Mouse (Mus musculus): ENCODE results near the gene Gpatch1. TPM values are rescaled to one million over a fixed set of nuclear protein-coding genes. Genes with fewer than 3 reads are reported as not detected.
A peak's percentile ranks its signal among the peaks of the same experiment; 100 is the strongest.
"Not testable (repeated sequence)": the region's sequence is repeated elsewhere in the genome, so short reads cannot be mapped to it uniquely, and the experiment has no call there.

The Gpatch1 gene
- total RNA-seq, 1 experiment from 2014 or later: 14.0 TPM

DNA sequence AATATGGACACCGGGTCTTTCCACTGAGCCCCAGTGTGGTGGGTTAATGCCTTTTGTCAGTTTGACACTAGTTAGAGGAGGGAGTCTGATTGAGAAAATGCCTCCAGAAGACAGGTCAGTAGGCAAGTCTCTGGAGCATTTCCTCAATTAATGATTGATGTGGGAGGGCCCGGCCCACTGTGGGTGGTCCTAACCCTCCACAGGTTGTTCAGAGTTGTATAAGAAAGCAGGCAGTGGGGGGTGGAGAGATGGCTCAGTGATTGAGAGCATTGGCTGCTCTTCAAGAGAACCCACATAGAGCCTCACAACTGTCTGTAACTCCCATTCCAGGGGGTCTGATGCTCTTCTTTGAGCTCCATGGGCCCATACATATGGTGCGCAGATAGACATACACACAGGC, 13.3 kb upstream of the Gpatch1 start:
- no peak for DNase-seq

DNA sequence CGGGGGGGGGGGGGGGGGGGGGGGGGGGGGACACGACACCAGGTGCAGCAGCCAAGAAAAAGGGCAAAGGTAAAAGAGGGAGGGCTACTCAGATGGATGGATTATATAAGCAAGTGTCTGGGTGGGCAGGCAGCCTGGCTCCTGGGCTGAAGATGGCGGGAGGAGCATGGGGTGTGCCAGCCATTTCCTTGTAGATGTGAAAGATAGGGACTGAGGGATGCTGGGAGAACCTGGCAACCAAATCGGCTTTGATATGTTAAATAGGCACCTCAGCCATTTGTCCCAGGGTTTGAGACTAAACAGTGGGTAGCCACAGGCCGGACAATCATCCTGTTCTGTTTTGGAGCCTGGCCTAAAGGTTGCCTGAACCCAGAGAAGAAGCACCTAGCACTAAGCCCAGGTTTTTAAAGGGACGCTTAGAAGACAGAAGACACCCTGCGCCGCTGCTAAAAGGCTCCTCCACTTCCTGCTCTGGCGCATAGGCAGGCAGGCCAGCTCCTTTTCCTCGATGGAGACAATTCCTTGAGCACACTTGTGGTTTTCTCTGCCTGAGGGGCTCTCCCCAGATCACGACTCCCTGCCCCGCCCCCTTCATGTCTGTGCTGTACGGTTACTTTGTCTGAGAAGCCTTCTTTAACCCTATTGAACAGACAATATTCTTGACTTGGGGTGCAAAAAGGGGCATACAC, 4.6 kb upstream of the Gpatch1 start:
- no peak for DNase-seq

DNA sequence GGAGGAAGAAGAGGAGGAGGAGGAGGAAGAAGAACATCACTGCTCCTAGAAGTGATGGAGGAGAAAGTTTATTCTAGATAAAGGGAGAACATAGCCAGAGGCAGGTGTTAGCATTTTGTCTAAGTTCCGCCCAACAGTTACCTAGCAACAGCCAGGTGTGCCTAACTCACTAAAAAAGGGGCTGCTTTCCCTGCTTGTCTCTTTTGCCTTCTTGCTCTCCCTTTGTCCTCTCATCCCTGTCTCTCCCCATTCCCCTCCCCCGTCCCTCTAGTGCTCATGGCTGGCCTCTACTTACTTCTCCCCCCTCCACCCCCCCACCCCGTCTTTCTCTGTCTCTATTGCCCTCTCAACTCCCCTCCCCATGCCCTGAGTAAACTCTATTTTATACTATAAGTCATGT, 3.9 kb upstream of the Gpatch1 start:
- no peak for DNase-seq

DNA sequence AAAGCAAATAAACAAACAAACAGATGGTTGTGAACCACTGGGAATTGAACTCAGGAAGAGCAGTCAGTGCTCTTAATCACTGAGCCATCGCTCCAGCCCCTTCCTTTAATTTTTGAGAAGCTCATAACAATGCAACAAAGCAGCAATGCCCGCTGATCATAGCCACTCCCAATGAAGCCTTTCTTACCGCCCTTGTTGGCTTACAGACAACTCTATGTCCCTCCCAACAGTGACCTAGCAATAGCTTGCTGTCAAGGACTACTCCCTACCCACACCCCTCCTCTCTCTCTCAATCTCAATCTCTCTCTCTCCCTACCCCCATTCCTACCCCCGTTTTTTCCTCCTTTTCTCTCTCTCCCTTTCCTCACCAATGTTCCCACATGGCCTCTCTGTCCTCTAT, 1.5 kb upstream of the Gpatch1 start:
- peak; percentile 69 for DNase-seq

DNA sequence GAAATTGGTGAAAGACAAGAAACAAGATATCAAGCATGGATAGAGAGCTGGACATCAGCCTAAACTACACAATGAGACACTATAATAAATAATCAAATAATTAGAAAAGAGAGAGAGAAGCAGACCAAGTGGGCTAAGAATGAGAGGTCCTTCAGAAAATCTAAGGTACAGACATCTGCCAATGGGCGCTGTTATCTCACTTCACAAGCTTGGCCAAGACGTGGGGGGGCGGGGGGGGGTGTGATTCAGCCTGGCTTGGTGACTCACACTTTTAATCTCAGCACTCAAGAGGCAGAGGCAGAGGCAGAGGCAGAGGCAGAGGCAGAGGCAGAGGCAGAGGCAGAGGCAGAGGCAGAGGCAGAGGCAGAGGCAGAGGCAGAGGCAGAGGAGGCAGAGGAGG, 981 bp upstream of the Gpatch1 start:
- DNase-seq: not testable (repeated sequence)

DNA sequence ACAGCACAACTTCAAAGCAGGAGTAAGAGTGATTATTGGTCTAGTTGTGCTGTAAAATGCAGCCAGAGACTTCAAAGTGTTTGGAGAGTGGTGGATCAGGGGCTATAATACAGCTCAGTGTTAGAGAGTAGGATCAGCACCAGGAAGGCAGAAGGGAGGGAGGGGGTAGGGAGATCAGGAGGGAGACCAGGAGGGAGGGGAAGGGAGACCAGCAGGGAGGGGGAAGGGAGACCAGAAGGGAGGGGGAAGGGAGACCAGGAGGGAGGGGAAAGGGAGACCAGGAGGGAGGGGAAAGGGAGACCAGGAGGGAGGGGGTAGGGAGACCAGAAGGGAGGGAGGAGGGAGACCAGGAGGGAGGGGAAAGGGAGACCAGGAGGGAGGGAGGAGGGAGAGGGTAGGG, 4.1 kb downstream of the Gpatch1 start:
- DNase-seq: no peak

DNA sequence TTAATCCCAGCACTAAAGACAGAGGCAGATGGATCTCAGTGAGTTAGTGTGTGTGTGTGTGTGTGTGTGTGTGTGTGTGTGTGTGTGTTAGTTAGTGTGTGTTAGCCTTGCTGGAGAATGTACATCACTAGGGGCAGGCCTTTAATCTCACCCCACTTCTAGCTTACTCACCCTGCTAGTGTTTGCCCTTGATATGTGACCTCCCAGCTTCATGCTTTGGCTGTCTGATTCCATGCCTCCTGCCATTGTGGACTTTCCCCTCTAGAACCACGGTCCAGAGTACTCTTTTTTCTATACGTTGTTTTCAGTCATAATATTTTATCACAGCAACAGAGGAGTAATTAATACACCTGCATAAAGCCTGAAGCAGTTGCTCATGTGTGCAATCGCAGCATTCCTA, 7.0 kb downstream of the Gpatch1 start:
- DNase-seq: no peak

DNA sequence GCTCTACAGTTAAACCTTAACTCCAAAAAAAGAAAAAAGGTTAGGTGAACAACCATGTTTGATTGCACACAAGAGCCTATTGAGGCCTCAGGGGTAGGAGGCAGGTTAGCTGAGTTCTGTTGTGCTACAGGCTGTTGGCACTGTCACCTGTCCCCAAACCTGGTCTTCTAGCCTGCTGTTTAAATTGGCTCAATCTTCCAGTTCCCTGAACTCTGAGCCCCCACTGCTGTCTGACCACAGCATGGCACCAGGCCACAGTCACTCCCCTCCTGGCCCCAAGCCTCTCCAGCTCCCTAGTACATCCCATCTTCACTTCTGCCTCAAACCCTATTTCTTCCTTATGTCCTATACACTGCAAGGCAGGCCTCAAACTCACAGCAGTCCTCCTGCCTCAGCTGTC, 17.4 kb downstream of the Gpatch1 start:
- no peak for DNase-seq

DNA sequence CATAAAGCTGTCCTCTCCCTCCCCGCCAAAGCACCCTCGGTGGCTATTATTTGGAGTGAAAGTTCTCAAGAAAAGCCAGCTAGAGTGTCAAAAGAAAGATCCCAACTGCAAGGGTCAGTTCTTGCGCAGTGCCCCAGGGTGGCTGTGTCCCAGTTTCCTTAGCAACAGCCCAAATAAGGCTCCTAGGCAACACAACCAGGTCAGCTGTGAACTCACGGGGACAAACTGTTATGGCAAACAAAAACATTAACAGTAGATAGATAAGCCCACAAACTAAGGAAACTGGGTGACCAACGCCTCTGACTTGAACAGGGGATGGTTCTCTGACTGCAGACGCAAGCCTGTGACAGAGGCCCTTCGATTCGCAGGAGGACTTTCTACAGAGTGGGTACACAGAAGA, 18.6 kb downstream of the Gpatch1 start:
- DNase-seq: no peak

DNA sequence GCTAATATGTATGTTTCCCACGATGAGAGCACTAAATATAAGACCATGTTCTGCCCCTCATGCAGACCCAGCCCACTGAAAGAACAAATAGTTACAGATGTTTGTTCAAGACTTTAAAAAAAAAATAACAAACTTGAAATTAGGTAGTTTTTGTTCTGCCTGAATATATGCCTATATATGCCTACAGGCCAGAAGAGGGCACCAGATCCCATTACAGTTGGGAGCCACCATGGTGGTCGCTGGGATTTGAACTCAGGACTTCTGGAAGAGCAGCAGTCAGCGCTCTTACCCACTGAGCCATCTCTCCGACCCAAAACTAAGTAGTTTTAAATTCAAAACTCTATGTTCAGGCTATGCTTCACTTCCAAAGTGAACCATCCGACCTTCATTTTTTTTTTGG, 20.4 kb downstream of the Gpatch1 start:
- DNase-seq: no peak

DNA sequence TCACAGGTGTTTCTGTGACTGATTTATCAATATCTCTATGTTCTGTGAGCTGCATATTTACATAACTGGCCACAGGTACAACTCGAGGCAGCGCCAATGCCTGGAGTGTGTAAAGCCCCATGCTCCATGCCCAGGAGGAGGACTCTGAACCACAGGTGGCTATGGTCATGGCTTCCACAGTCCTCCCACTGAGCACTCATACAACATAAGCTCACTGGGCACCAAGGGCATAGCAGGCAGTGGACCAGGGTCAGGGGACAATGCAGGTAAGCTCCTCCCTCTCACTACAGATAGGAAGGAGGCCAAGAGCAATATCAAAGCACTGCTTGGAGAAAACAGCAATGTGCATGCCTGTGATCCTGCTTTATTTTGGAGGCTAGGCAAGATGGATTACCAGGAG, 22.6 kb downstream of the Gpatch1 start:
- no peak for DNase-seq

DNA sequence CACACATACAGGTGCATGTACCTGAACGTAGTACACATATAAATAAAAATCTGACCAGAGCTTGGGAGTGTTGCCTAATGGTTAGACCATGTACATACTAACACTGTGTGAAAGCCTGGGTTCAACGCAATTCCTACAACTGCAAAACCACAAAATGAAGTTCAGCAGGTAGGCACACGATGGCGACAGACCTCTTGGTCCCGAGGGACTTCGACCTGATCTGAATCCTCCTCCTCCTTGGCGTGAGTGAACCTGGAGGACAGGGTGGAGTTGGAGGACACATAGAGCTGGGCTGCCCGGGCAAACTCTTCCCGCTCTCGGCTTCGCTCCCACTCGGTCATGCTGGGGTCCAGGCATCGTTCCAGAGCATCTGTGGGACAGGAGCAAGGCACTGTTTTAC, 24.8 kb downstream of the Gpatch1 start:
- DNase-seq: no peak

DNA sequence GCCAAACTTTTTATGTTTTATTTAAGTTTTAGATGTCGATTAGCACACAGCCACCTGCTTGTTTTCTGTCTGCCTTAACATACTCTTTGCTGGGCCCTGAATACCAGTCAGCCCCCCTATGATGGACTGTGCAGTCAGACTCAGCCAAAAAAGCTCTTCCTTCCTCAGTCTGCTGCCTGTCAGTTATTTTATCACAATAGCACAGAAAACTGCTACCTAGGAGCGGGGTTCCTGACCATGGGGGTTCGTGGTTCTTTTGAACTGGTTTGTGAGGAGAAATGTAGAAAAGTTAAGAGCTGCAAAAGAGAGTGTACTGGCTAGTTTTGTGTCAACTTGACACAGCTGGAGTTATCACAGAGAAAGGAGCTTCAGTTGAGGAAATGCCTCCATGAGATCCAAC, 39.3 kb downstream of the Gpatch1 start:
- DNase-seq: no peak

DNA sequence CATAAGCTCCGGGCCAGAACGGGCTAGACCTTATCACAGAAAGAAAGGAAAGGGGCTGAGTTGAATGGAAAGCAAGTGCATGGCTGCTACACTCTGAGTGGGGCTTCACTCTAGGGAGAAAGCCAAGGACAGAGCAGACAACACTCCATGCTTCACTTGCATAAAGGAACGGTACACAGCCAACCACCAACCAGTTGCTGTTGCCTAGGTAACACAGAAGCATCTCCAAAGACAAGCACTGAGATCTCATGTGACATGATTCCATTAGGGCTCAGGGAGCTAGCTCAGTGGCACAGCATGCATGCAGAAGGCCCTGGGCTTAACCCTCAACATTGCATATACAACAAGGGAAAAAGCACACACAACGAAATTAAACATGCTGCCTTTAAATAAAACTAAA, 40.8 kb downstream of the Gpatch1 start:
- no peak for DNase-seq

DNA sequence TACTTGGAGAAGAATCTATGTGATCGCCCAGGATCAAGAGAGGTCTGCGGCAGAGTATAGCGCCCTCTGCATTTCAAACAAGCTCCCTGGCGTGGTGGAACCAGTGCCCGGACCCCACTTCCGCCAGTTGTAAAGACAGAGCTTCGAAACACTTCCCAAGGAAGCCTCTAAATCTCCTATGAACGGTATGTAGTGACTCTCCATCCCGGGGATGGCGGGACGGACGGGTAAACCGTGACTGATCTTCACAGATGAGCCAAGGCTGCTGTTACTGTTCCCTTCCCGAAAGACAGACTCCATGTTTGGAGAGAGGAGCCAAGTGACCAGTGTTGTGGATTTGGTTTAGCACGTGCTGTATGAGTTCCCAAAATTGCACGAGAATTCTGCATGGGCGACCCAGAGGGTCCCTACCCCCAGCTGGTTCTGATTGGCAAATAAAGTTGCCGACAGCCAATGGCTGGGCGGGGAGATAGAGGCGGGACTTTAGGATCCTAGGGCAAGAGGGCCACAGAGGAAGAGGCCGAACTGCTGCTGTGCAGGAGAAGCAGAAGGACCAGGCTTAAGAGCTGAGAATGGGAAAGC, 48.7 kb downstream of the Gpatch1 start:
- DNase-seq: peak; percentile 69

DNA sequence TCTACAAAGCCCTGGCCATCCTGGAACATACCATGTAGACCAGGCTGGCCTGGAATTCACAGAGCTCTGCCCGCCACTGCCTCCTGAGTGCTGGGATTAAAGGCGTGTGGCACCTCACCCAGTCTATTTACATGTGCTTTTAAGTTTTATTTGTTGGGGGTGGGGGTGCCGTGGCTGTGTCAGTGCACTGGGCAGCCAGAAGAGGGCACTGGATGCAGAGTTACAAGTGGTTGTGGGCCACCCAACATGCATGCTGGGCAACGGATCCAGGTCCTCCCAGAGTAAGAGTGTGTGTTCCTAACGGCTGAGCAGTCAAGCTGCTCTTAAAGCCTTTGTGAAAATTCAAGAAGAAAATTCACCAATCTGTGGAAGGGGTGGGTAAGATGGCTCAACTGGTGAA, 50.4 kb downstream of the Gpatch1 start:
- no peak for DNase-seq

DNA sequence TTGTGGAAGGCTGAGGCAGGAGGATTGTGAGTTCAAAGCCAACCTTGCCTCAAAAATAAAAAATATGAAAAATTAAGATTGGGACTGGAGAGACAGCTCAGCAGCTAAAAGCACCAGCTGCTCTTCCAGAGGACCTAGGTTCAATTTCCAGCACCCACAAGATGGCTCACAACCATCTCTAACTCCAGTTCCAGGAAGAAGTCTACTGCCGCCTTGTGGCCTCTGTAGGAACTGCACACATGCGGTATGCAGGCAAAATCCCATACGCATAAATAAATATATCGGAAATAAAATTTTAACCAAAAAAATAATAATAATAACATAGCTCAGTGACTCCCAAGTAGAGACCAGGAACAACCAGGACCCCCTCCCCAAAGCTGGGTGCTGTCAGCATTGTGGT, 51.6 kb downstream of the Gpatch1 start:
- no peak for DNase-seq

DNA sequence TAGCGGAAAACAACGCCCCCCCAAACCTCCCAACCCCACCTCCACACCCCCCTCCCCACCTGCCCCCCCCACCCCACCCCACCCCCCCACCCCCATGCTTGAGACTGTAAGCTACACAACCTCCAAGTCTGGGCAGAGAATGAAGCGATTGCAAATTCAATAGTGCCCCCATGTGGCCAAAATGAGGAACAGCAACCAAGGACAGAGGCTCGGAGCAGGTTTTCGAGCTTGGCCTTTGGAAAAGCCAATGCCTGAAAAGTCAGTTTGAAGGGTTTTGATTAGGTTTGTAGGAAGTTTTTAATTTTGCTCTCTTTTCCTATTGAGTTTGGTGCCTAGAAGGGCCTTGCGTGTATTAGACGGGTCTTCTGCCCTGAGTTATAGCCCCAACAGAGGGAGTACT, 53.5 kb downstream of the Gpatch1 start:
- peak; percentile 74 for DNase-seq

DNA sequence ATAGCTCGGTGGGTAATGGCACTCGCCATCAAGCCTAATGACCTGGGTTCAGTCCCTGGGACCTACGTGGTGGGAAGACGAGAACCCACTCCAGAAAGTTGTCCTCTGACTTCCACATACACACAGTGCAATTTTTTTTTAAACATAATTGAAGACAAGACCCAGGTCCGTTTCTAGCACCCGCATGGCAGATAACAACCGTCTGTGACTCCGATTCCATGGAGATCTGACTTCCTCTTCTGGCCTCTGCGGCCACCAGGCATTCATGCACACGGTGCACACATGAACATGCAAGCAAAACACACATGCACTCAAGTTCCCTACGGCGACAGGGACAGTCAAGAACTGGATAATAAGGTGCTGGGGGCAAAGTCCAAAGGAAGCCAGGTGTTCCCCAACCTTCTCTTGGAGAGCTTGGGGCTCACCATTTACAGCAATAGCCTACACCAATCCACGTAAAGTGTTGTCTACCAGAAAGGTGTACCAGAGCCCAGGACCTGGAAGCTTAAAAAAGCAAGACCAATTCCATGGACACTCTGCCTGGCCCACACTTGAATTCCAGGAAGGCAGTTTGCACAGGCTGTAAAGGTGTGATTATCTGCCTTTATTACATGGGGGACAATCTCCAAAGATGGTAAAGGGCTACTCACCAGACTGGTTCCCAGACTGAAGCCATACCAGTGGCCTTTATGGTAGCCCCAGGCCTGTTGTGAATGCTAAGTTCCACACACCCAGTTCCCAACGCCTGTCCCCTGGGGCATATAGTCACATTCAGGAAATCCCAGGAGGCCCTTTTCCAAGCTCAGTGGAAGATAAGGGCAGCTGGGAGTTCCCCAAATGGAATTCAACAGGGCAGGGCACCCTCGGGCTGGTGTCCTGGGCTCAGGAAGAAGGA, 54.4 kb downstream of the Gpatch1 start:
- no peak for DNase-seq

DNA sequence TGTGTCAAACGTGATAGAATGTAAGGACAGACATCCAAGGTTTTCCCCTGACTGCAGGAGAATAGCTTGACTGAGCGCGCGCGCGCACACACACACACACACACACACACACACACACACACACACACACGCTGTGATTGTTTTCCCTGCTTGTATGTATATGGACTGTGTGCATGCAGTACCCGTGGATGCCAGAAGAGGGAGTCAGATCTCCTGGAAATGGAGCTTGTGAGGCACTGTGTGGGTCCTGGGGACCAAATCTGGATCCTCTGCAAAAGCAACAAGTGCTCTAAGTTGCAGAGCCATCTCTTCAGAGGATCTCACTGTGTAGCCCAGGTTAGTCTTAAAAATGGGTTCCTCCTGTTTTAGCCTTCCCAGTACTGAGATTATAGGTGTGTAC, 58.9 kb downstream of the Gpatch1 start:
- DNase-seq: peak; percentile 32

DNA sequence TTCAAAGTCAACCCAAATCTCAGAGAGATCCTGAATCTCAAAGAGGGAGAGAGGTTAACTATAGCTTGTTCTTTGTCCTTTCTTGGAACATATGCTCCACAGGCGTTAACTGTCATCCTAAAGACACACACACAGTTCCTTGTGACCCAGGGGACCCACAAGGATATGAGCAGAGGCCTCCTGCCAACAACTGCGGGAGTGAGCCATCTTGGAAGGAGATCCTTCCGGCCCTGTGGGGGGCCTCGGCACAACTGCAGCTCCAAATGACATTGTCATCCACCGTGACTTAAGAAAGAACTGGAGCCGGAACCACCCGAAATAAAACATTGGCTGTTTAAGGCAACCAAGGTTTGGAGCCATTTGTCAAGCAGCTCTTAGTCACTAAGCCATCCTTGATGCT, 59.9 kb downstream of the Gpatch1 start:
- DNase-seq: no peak

DNA sequence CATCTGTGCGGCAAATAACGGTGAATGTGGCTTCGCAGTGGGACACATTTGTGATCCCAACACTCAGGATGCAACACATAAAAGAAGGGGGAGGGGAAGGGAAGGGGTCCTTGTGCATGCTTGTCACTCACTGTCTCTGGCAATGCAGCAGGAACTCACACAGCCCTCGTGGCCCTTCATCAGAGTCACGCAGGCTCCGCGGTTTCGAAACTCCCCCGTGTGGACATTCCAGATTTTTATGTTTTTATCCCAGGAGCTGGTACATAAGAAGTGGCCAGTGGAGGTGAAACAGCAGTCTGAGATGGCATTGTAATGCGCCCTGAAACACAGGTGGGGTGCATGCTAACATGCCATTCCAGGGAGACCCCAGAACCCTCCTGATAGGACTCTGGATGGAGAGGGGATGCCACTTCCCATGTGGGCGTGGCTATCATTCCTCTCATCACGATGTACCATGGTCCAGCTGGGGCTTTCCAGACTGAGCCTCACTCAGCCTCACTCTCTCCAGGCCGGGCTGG, 66.1 kb downstream of the Gpatch1 start:
- peak; percentile 59 for DNase-seq

DNA sequence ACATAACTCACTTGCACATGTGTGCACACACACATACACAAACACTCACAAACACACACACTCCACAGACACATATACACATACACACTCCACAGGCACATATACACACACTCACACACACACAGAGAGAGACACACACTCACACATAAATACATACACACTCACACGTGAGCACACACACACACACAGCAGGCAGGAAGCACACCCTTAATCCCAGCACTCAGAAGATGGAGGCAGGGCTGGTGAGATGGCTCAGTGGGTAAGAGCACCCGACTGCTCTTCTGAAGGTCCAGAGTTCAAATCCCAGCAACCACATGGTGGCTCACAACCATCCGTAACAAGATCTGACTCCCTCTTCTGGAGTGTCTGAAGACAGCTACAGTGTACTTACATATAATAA, 80.3 kb downstream of the Gpatch1 start:
- DNase-seq: not testable (repeated sequence)
